Mouse (Mus musculus): ENCODE measurements around the gene St6gal1. TPM values are rescaled to one million over a fixed set of nuclear protein-coding genes. Genes with fewer than 3 reads are reported as not detected.

The St6gal1 gene
- polyA plus RNA-seq, 1 experiment from 2014 or later: 43.5 TPM

DNA sequence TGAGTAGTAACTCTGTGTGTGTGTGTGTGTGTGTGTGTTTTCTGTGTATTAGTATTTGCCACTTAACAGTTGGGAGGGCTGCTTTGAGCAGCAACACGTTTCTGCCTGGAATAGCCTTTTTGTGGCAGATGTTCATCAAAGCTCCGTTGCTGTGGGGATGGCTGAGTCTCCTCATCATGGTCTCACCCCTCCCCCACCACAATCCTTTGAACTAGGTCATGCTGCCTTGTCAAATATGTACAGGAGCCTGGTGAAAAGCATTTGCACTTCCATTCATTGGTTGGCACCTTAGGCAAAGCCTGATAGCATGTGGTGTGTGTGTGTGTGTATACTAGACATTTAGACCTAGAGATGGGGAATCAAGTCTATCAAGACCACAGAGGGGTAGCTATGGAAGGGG lies 126.3 kb downstream of the St6gal1 start:
- Histone ChIP-seq H3K9me3 (no peaks in the 10 kb centered on the region), H3K36me3 (peaks cover 10% of the 10 kb centered on the region), H3K9ac (no peak overlapping the region), H3K4me1 (no peaks in the 10 kb centered on the region), H3K4me3 (no peak overlapping the region), H3K27ac (no peak overlapping the region), H3K4me2 (replicated peaks) (no peak overlapping the region), H3K27me3 (replicated peaks) (no peaks in the 10 kb centered on the region)
- ATAC-seq (ENCODE audit: low FRiP score, low read depth): no peak
- 16% methylated on average over 2 of the region's 2 CpGs for WGBS

- 92% methylated on average over 4 of the region's 4 CpGs for WGBS
- H3K4me2 ChIP-seq (replicated peaks): no peak overlapping the region
- no peaks in the 10 kb centered on the region for H3K27me3 ChIP-seq (replicated peaks)
- H3K27ac ChIP-seq: no peak overlapping the region
- no peaks in the 10 kb centered on the region for H3K9me3 ChIP-seq
- ATAC-seq (ENCODE audit: low FRiP score, low read depth): no peak
- peaks cover 39% of the 10 kb centered on the region for H3K36me3 ChIP-seq
- H3K4me1 ChIP-seq: no peaks in the 10 kb centered on the region
- no peak overlapping the region for H3K4me3 ChIP-seq
- no peak overlapping the region for H3K9ac ChIP-seq
Measured at GRCm38 (mm10) chr16:23361031-23361430, 136.5 kb downstream of the St6gal1 start.

DNA sequence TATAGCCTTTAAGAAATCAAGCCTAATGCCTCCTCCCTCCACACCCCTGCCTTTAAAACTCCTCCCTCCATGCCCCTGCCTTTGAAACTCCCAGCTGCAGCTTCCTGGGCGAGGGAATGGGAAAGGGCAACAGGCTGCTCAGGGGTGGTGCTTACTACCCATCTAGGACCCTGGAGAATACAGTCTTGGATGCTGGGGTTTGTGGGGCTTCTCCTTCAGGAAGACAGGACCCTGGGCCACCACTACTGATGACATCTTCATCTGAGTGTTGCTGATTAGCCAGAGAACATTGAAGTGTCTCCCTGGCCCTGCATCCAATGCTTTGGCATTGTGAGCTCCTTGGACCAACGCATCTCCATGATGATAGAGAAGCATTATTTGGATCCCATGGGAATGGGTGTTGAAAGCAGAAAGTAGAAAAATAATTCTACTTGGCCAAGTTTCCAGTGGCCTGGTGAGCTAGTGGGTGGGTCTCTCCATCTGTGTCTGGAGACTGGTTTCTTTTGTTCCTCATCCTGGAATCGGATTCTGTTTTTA lies 137.0 kb downstream of the St6gal1 start:
- no peak overlapping the region for H3K9ac ChIP-seq
- H3K4me2 ChIP-seq (replicated peaks): no peak overlapping the region
- 87% methylated on average over 3 of the region's 3 CpGs for WGBS
- H3K27me3 ChIP-seq (replicated peaks): no peaks in the 10 kb centered on the region
- peaks cover 35% of the 10 kb centered on the region for H3K36me3 ChIP-seq
- H3K27ac ChIP-seq: no peak overlapping the region
- no peak for ATAC-seq (ENCODE audit: low FRiP score, low read depth)
- no peak overlapping the region for H3K4me3 ChIP-seq
- H3K9me3 ChIP-seq: no peaks in the 10 kb centered on the region
- no peaks in the 10 kb centered on the region for H3K4me1 ChIP-seq

DNA sequence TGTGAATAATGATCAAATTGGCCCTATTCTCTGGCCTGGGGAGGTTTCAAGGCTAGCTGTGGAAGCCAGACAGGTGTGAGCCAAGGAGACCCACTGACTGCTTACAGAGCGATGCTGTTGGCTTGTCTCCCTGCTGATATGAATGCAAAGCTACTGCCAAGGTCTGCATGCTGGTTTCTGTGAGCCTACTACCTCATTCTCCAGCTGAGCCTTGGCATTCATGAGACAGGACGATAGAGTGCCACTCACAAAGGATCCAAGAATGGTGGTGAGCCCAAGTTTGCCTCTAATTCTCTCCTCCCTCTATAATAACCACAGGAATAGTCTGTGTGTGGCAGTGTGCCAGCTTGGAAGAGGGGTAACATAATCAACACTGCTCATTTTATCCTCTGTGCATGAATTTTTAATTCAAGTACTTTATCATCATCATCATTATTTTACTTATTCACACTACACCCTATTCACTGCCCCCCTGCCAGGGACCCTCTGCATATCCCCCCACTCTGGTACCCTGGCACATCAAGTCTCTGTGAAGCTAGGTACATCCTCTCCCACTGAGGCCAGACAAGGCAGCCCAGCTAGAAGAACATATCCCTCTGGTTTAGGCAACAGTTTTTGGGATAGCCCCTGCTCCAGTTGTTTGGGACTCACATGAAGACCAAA lies 139.9 kb downstream of the St6gal1 start:
- H3K4me3 ChIP-seq: no peak overlapping the region
- no peaks in the 10 kb centered on the region for H3K27me3 ChIP-seq (replicated peaks)
- H3K4me2 ChIP-seq (replicated peaks): no peak overlapping the region
- H3K9me3 ChIP-seq: no peaks in the 10 kb centered on the region
- H3K36me3 ChIP-seq: peaks cover 9% of the 10 kb centered on the region; the same call in 1 of the 2 replicates
- 81% methylated on average over 2 of the region's 2 CpGs for WGBS
- H3K4me1 ChIP-seq: no peaks in the 10 kb centered on the region
- H3K27ac ChIP-seq: no peak overlapping the region
- H3K9ac ChIP-seq: no peak overlapping the region
- ATAC-seq (ENCODE audit: low FRiP score, low read depth): no peak

- Histone ChIP-seq H3K9me3 (no peaks in the 10 kb centered on the region), H3K4me1 (no peaks in the 10 kb centered on the region), H3K4me3 (no peak overlapping the region), H3K27ac (no peak overlapping the region), H3K27me3 (replicated peaks) (no peaks in the 10 kb centered on the region), H3K9ac (no peak overlapping the region), H3K4me2 (replicated peaks) (no peak overlapping the region), H3K36me3 (no peaks in the 10 kb centered on the region)
- 80% methylated on average over 3 of the region's 3 CpGs for WGBS
- no peak for ATAC-seq (ENCODE audit: low FRiP score, low read depth)
Measured at GRCm38 (mm10) chr16:23369124-23369523, 144.6 kb downstream of the St6gal1 start.

GRCm38 (mm10) chr16:23370724-23371123 lies 146.2 kb downstream of the St6gal1 start:
- WGBS: 91% methylated on average over 7 of the region's 7 CpGs
- Histone ChIP-seq H3K4me1 (no peaks in the 10 kb centered on the region), H3K9ac (no peak overlapping the region), H3K27ac (no peak overlapping the region), H3K9me3 (no peaks in the 10 kb centered on the region), H3K27me3 (replicated peaks) (no peaks in the 10 kb centered on the region), H3K4me3 (no peak overlapping the region), H3K36me3 (no peaks in the 10 kb centered on the region), H3K4me2 (replicated peaks) (no peak overlapping the region)
- ATAC-seq (ENCODE audit: low FRiP score, low read depth): no peak

DNA sequence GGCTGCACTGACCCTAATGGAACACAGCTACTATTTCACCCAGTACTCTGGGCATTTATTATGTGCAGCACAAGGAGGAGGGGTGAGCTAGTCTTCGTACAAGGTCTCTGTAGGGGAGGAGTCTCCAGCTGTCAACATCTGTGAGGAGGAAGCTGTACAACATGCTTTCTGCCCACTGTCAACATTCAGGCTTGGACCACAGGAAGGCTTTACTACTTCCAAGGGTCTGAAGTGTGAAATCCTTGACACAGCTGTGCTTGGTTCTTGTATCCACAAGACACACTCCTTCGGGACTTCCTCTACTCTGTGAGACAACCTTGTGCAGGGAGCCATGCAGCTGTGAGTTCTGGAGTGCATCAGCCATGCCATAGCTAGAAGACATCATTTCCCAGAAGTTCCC lies 147.8 kb downstream of the St6gal1 start:
- WGBS: 88% methylated on average over 2 of the region's 2 CpGs

GRCm38 (mm10) chr16:23374068-23374467 lies 149.5 kb downstream of the St6gal1 start:
- no peak overlapping the region for H3K4me2 ChIP-seq (replicated peaks)
- WGBS: 93% methylated on average over 4 of the region's 4 CpGs
- ATAC-seq (ENCODE audit: low FRiP score, low read depth): no peak
- no peaks in the 10 kb centered on the region for H3K27me3 ChIP-seq (replicated peaks)
- no peak overlapping the region for H3K4me3 ChIP-seq
- no peak overlapping the region for H3K9ac ChIP-seq
- no peaks in the 10 kb centered on the region for H3K36me3 ChIP-seq
- no peak overlapping the region for H3K27ac ChIP-seq
- H3K4me1 ChIP-seq: no peaks in the 10 kb centered on the region
- H3K9me3 ChIP-seq: no peaks in the 10 kb centered on the region

More for the DNA sequence above, 147.8 kb downstream of the St6gal1 start:
- no peak overlapping the region for H3K4me2 ChIP-seq (replicated peaks)
- no peaks in the 10 kb centered on the region for H3K9me3 ChIP-seq
- H3K4me1 ChIP-seq: no peaks in the 10 kb centered on the region
- no peaks in the 10 kb centered on the region for H3K36me3 ChIP-seq
- no peak overlapping the region for H3K9ac ChIP-seq
- no peak overlapping the region for H3K27ac ChIP-seq
- H3K4me3 ChIP-seq: no peak overlapping the region
- no peak for ATAC-seq (ENCODE audit: low FRiP score, low read depth)
- no peaks in the 10 kb centered on the region for H3K27me3 ChIP-seq (replicated peaks)

- Histone ChIP-seq H3K9ac (no peak overlapping the region), H3K27ac (no peak overlapping the region), H3K4me2 (replicated peaks) (no peak overlapping the region), H3K27me3 (replicated peaks) (no peaks in the 10 kb centered on the region), H3K36me3 (no peaks in the 10 kb centered on the region), H3K4me3 (no peak overlapping the region), H3K9me3 (no peaks in the 10 kb centered on the region), H3K4me1 (no peaks in the 10 kb centered on the region)
- 87% methylated on average over 5 of the region's 5 CpGs for WGBS
- ATAC-seq (ENCODE audit: low FRiP score, low read depth): no peak
Measured at GRCm38 (mm10) chr16:23374938-23375337, 150.4 kb downstream of the St6gal1 start.

- Histone ChIP-seq H3K4me3 (no peak overlapping the region), H3K4me2 (replicated peaks) (no peak overlapping the region), H3K36me3 (no peaks in the 10 kb centered on the region), H3K9me3 (no peaks in the 10 kb centered on the region), H3K4me1 (no peaks in the 10 kb centered on the region), H3K9ac (no peak overlapping the region), H3K27ac (no peak overlapping the region), H3K27me3 (replicated peaks) (no peaks in the 10 kb centered on the region)
- ATAC-seq (ENCODE audit: low FRiP score, low read depth): no peak
- WGBS: 74% methylated on average over 10 of the region's 10 CpGs
Measured at GRCm38 (mm10) chr16:23376189-23376588, 151.6 kb downstream of the St6gal1 start.

- Histone ChIP-seq H3K4me1 (no peaks in the 10 kb centered on the region), H3K27ac (no peak overlapping the region), H3K36me3 (no peaks in the 10 kb centered on the region), H3K4me3 (no peak overlapping the region), H3K4me2 (replicated peaks) (no peak overlapping the region), H3K9ac (no peak overlapping the region), H3K27me3 (replicated peaks) (no peaks in the 10 kb centered on the region), H3K9me3 (no peaks in the 10 kb centered on the region)
- 79% methylated on average over 3 of the region's 3 CpGs for WGBS
- ATAC-seq (ENCODE audit: low FRiP score, low read depth): no peak
Measured at GRCm38 (mm10) chr16:23379536-23380230, 155.1 kb downstream of the St6gal1 start.

DNA sequence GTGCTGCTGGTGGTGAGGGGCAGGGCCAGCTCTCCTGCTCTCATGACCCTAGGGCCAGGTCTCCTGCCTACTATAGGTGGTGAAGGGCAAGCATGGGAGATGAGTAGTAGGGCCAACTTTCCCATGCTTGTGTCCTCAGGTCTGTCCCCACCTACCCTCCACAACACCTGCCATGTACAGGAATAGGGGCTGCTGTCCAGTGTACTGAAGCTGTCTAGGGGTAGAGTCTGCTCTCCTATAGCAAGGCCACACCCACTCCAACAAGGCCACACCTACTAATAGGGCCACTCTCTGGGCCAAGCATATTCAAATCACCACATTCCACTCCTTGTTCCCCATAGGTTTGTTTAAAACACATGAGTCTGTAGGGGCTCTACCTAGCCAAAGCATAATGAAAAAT lies 159.8 kb downstream of the St6gal1 start:
- H3K27me3 ChIP-seq (replicated peaks): no peaks in the 10 kb centered on the region
- H3K9me3 ChIP-seq: no peaks in the 10 kb centered on the region
- no peak for ATAC-seq (ENCODE audit: low FRiP score, low read depth)

GRCm38 (mm10) chr16:23397931-23398330 lies 173.4 kb downstream of the St6gal1 start:
- no peaks in the 10 kb centered on the region for H3K36me3 ChIP-seq
- H3K9ac ChIP-seq: no peak overlapping the region
- no peaks in the 10 kb centered on the region for H3K9me3 ChIP-seq
- no peak for ATAC-seq (ENCODE audit: low FRiP score, low read depth)
- H3K4me3 ChIP-seq: no peak overlapping the region
- no peak overlapping the region for H3K4me2 ChIP-seq (replicated peaks)
- 93% methylated on average over 5 of the region's 5 CpGs for whole genome bisulfite sequencing
- H3K4me1 ChIP-seq: no peaks in the 10 kb centered on the region
- no peaks in the 10 kb centered on the region for H3K27me3 ChIP-seq (replicated peaks)
- H3K27ac ChIP-seq: no peak overlapping the region

More for the DNA sequence above, 159.8 kb downstream of the St6gal1 start:
- H3K4me1 ChIP-seq: no peaks in the 10 kb centered on the region
- no peak overlapping the region for H3K4me3 ChIP-seq
- no peak overlapping the region for H3K4me2 ChIP-seq (replicated peaks)
- H3K9ac ChIP-seq: no peak overlapping the region
- H3K36me3 ChIP-seq: no peaks in the 10 kb centered on the region
- H3K27ac ChIP-seq: no peak overlapping the region

All from neural tube, embryonic 12.5 days (tissue).